Mouse (Mus musculus) myocyte (in vitro differentiated cells): Measurements from ENCODE around the gene Abhd18.

Experiments
- CEBPB ChIP-seq: IDR thresholded peaks from 2 replicates; pipeline ENCODE4 v1.6.1; 2011; ENCODE audit warnings: mild to moderate bottlenecking, moderate library complexity; ENCODE audit not compliant: poor library complexity, insufficient read depth, severe bottlenecking
- E2F4 ChIP-seq: IDR thresholded peaks from one replicate; pipeline ENCODE4 v1.6.1; 2011; ENCODE audit warnings: mild to moderate bottlenecking, control low read depth, moderate library complexity; ENCODE audit not compliant: insufficient read depth
- MAX ChIP-seq: IDR thresholded peaks from one replicate; pipeline ENCODE4 v1.6.1; 2011; ENCODE audit warnings: low read depth, mild to moderate bottlenecking, control low read depth
- MYOD1 ChIP-seq, 3 experiments: IDR thresholded peaks; one replicate each; pipeline ENCODE4 v1.6.1; 2011; ENCODE audit warnings: control low read depth in 2 of 3, low read depth in 2 of 3, mild to moderate bottlenecking in 2 of 3, moderate library complexity in 1 of 3; ENCODE audit not compliant: insufficient read length in 2 of 3, control insufficient read depth in 1 of 3
- MYOG ChIP-seq, 3 experiments: IDR thresholded peaks; one replicate each; pipeline ENCODE4 v1.6.1; 2011; ENCODE audit warnings: control low read depth in 2 of 3, low read depth in 2 of 3, mild to moderate bottlenecking in 2 of 3; ENCODE audit not compliant: insufficient read length in 2 of 3, control insufficient read depth in 1 of 3, insufficient read depth in 1 of 3
- POLR2A ChIP-seq: IDR thresholded peaks from one replicate; pipeline ENCODE4 v1.6.1; 2011; ENCODE audit warnings: low read depth, mild to moderate bottlenecking, control low read depth, moderate library complexity; ENCODE audit not compliant: insufficient read length
- POLR2AphosphoS2 ChIP-seq: IDR thresholded peaks from one replicate; pipeline ENCODE4 v1.6.1; 2011; ENCODE audit warnings: low read depth, control low read depth; ENCODE audit not compliant: insufficient read length
- TCF12 ChIP-seq: IDR thresholded peaks from one replicate; pipeline ENCODE4 v1.6.1; 2011; ENCODE audit warnings: mild to moderate bottlenecking, control low read depth; ENCODE audit not compliant: poor library complexity, insufficient read depth, severe bottlenecking
- USF1 ChIP-seq: IDR thresholded peaks from one replicate; pipeline ENCODE4 v1.6.1; 2011; ENCODE audit warnings: low read depth, mild to moderate bottlenecking, control low read depth, moderate library complexity

DNA sequence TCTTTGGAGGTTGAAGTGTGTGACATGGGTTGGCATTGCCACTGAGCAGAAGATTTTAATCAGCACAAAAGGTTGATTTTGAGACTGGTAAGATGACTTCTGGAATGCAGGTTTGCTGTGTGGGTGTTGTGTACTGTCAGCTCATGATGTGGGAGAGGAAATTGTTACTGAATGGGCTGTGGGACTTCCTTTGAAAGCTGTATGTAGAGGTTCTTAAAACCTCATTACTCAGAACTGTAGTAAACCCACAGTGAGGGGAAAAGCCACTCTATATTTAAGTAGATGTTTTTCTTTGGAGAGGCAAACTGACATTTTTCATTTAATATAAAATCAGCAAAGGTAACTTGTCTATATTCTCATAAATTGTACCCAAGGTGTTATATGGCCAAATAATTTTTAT is 134.0 kb downstream of the Abhd18 start:
- TF ChIP-seq USF1 = no peak
- TF ChIP-seq POLR2AphosphoS2 = no peak
- TF ChIP-seq POLR2A = no peak
- TF ChIP-seq TCF12 = no peak
- no peak for TF ChIP-seq MYOD1 (IDR thresholded peaks at IDR 0.05; ENCODE audit: control insufficient read depth in 1 of 3, insufficient read length in 2 of 3, low read depth in 2 of 3)
- no peak for TF ChIP-seq MAX
- TF ChIP-seq E2F4 = no peak
- TF ChIP-seq MYOG (IDR thresholded peaks at IDR 0.05; ENCODE audit: control insufficient read depth in 1 of 3, insufficient read depth in 1 of 3, insufficient read length in 2 of 3, low read depth in 2 of 3) = no peak
- TF ChIP-seq CEBPB = no peak
